Mouse (Mus musculus) limb, embryonic 13.5 days (tissue): Measurements from ENCODE around the gene Gmip. TPM values are rescaled to one million over a fixed set of nuclear protein-coding genes. Genes with fewer than 3 reads are reported as not detected.

Source experiments
- ATAC-seq: fragments of 200-750 bp; cut with Nextera tagmentation; 2 replicates; pipeline ENCODE4 v1.8.0; 2017; ENCODE audit warnings: low read depth, moderate number of reproducible peaks, moderate TSS enrichment; ENCODE audit not compliant: low FRiP score
- H3K27ac ChIP-seq: fragments of 300-500 bp; sonication (generic); 2 replicates; pipeline ENCODE4 v1.5.1; 2015; ENCODE audit warnings: inconsistent platforms, mild to moderate bottlenecking, moderate library complexity
- H3K27me3 ChIP-seq: fragments of 300-500 bp; sonication (generic); 2 replicates; pipeline ENCODE4 v1.6.1; 2015; ENCODE audit warnings: mild to moderate bottlenecking, inconsistent platforms
- H3K36me3 ChIP-seq: fragments of 300-500 bp; sonication (generic); 2 replicates; pipeline ENCODE4 v1.6.1; 2015; ENCODE audit warnings: inconsistent platforms, mild to moderate bottlenecking, moderate library complexity
- H3K4me1 ChIP-seq: fragments of 300-500 bp; sonication (generic); 2 replicates; pipeline ENCODE4 v1.6.1; 2015; ENCODE audit warnings: inconsistent platforms
- H3K4me2 ChIP-seq: fragments of 300-500 bp; sonication (generic); replicated peaks from 2 replicates; pipeline ENCODE4 v1.6.1; 2015; ENCODE audit warnings: inconsistent platforms, mild to moderate bottlenecking, moderate library complexity
- H3K4me3 ChIP-seq: fragments of 300-500 bp; sonication (generic); 2 replicates; pipeline ENCODE4 v1.5.1; 2015; ENCODE audit warnings: moderate library complexity, mild to moderate bottlenecking, inconsistent platforms
- H3K9ac ChIP-seq: fragments of 300-500 bp; sonication (generic); 2 replicates; pipeline ENCODE4 v1.6.1; 2015; ENCODE audit warnings: mild to moderate bottlenecking, inconsistent platforms
- H3K9me3 ChIP-seq: fragments of 300-500 bp; sonication (generic); 2 replicates; pipeline ENCODE4 v1.6.1; 2016; ENCODE audit warnings: inconsistent platforms
- WGBS: fragments of 180-500 bp; shearing (Covaris S2); methylation state at CpG from one replicate; pipeline ENCODE4 v1.1.7; 2015; 5-methylcytosine and 5-hydroxymethylcytosine counted together
- polyA plus RNA-seq: library from polyadenylated mRNA; unstranded; fragments of >200 nt; fragmentation: Nextera tagmentation; extraction: Ambion mirVana; gene quantifications from 2 replicates; pipeline ENCODE4 v1.2.1, GENCODE M21; 2015

Gmip gene
- polyA plus RNA-seq, 1 experiment from 2014 or later = 7.3 TPM

GRCm38 (mm10) chr8:69805491-69805890 is 3.0 kb upstream of the Gmip start:
- peaks cover 77% of the 10 kb centered on the region for H3K36me3 ChIP-seq
- no peak overlapping the region for H3K9ac ChIP-seq
- WGBS = 93% methylated on average over 9 of the region's 9 CpGs
- no peak overlapping the region for H3K4me2 ChIP-seq
- no peaks in the 10 kb centered on the region for H3K27me3 ChIP-seq
- H3K27ac ChIP-seq = no peak overlapping the region
- H3K4me3 ChIP-seq = no peak overlapping the region
- peaks cover 8% of the 10 kb centered on the region for H3K4me1 ChIP-seq
- ATAC-seq = no peak
- no peaks in the 10 kb centered on the region for H3K9me3 ChIP-seq

- no peak overlapping the region for H3K9ac ChIP-seq
Observed at GRCm38 (mm10) chr8:69807236-69807635, 1.2 kb upstream of the Gmip start.

GRCm38 (mm10) chr8:69808864-69809403 is 455 bp downstream of the Gmip start:
- Histone ChIP-seq H3K36me3 (peaks cover 69% of the 10 kb centered on the region), H3K9me3 (no peaks in the 10 kb centered on the region), H3K4me3 (peak overlapping the region; percentile 56), H3K4me1 (peaks cover 8% of the 10 kb centered on the region), H3K27me3 (no peaks in the 10 kb centered on the region), H3K4me2 (peak overlapping the region; percentile 93), H3K27ac (no peak overlapping the region), H3K9ac (peak overlapping the region; percentile 67)
- 1% methylated on average over 23 of the region's 23 CpGs for WGBS
- peak; percentile 38 for ATAC-seq

More at GRCm38 (mm10) chr8:69807236-69807635, 1.2 kb upstream of the Gmip start:
- no peak for ATAC-seq
- Histone ChIP-seq H3K4me1 (peaks cover 8% of the 10 kb centered on the region), H3K4me2 (no peak overlapping the region), H3K9me3 (no peaks in the 10 kb centered on the region), H3K4me3 (no peak overlapping the region), H3K27me3 (no peaks in the 10 kb centered on the region), H3K27ac (no peak overlapping the region), H3K36me3 (peaks cover 73% of the 10 kb centered on the region)
- 91% methylated on average over 5 of the region's 5 CpGs for WGBS

- Histone ChIP-seq H3K4me3 (no peak overlapping the region), H3K27me3 (no peaks in the 10 kb centered on the region), H3K36me3 (peaks cover 70% of the 10 kb centered on the region), H3K4me2 (peak overlapping the region; percentile 93), H3K9ac (no peak overlapping the region), H3K27ac (no peak overlapping the region), H3K9me3 (no peaks in the 10 kb centered on the region), H3K4me1 (peaks cover 8% of the 10 kb centered on the region)
- ATAC-seq = no peak
- 53% methylated on average over 3 of the region's 3 CpGs for WGBS
Observed at GRCm38 (mm10) chr8:69809820-69810219, 1.3 kb downstream of the Gmip start.

- Histone ChIP-seq H3K36me3 (peaks cover 66% of the 10 kb centered on the region), H3K27me3 (no peaks in the 10 kb centered on the region), H3K9me3 (no peaks in the 10 kb centered on the region), H3K27ac (no peak overlapping the region), H3K4me2 (no peak overlapping the region), H3K4me1 (no peaks in the 10 kb centered on the region), H3K9ac (no peak overlapping the region), H3K4me3 (no peak overlapping the region)
- no peak for ATAC-seq
- 100% methylated on average over 1 of the region's 2 CpGs for WGBS
Observed at GRCm38 (mm10) chr8:69814881-69815280, 6.4 kb downstream of the Gmip start.

- 92% methylated on average over 4 of the region's 4 CpGs for WGBS
- H3K4me1 ChIP-seq = no peaks in the 10 kb centered on the region
- ATAC-seq = no peak
- H3K36me3 ChIP-seq = peaks cover 66% of the 10 kb centered on the region
- no peaks in the 10 kb centered on the region for H3K9me3 ChIP-seq
- no peak overlapping the region for H3K4me2 ChIP-seq
- no peak overlapping the region for H3K4me3 ChIP-seq
- H3K9ac ChIP-seq = no peak overlapping the region
- H3K27me3 ChIP-seq = no peaks in the 10 kb centered on the region
- no peak overlapping the region for H3K27ac ChIP-seq
Observed at GRCm38 (mm10) chr8:69815396-69815795, 6.9 kb downstream of the Gmip start.

GRCm38 (mm10) chr8:69820466-69820865 is 12.0 kb downstream of the Gmip start:
- Histone ChIP-seq H3K27ac (no peak overlapping the region), H3K4me3 (no peak overlapping the region), H3K4me2 (no peak overlapping the region), H3K9ac (no peak overlapping the region), H3K9me3 (no peaks in the 10 kb centered on the region), H3K4me1 (peaks cover 35% of the 10 kb centered on the region), H3K27me3 (no peaks in the 10 kb centered on the region), H3K36me3 (peaks cover 38% of the 10 kb centered on the region)
- WGBS = 84% methylated on average over 9 of the region's 9 CpGs
- ATAC-seq = no peak

- H3K36me3 ChIP-seq = peaks cover 37% of the 10 kb centered on the region
- H3K27ac ChIP-seq = peak overlapping the region; percentile 28; the same call in 1 of the 2 replicates
- peak overlapping the region; percentile 87 for H3K4me2 ChIP-seq
- H3K9ac ChIP-seq = peak overlapping the region; percentile 81
- 0% methylated on average over 9 of the region's 22 CpGs for WGBS
- H3K4me1 ChIP-seq = peaks cover 38% of the 10 kb centered on the region
- peak overlapping the region; percentile 71 for H3K4me3 ChIP-seq
- ATAC-seq = peak; percentile 25
- no peaks in the 10 kb centered on the region for H3K27me3 ChIP-seq
- no peaks in the 10 kb centered on the region for H3K9me3 ChIP-seq
Observed at GRCm38 (mm10) chr8:69821971-69822385, 13.5 kb downstream of the Gmip start.

GRCm38 (mm10) chr8:69822386-69823191 is 14.1 kb downstream of the Gmip start, which contains the start of gene Lpar2:
Gene Lpar2 (plus strand): TSS chr8:69822429.
- H3K27me3 ChIP-seq = no peaks in the 10 kb centered on the region
- H3K9ac ChIP-seq = peak within 1 kb of the TSS; percentile 81
- peak within 1 kb of the TSS; percentile 69 for H3K27ac ChIP-seq
- ATAC-seq = peak; percentile 85
- peak within 1 kb of the TSS; percentile 71 for H3K4me3 ChIP-seq
- H3K9me3 ChIP-seq = no peaks in the 10 kb centered on the region
- WGBS = under 1% methylated on average over 32 of the region's 35 CpGs
- H3K4me1 ChIP-seq = peaks cover 38% of the 10 kb centered on the region
- H3K36me3 ChIP-seq = peaks cover 37% of the 10 kb centered on the region
- peak within 1 kb of the TSS; percentile 87 for H3K4me2 ChIP-seq

- H3K4me1 ChIP-seq = peaks cover 32% of the 10 kb centered on the region
- no peaks in the 10 kb centered on the region for H3K27me3 ChIP-seq
- WGBS = 93% methylated on average over 12 of the region's 12 CpGs
- no peak overlapping the region for H3K4me2 ChIP-seq
- H3K4me3 ChIP-seq = no peak overlapping the region
- ATAC-seq = no peak
- no peak overlapping the region; the same call in 1 of the 2 replicates for H3K9ac ChIP-seq
- no peak overlapping the region for H3K27ac ChIP-seq
- H3K9me3 ChIP-seq = no peaks in the 10 kb centered on the region
- H3K36me3 ChIP-seq = peaks cover 56% of the 10 kb centered on the region
Observed at GRCm38 (mm10) chr8:69826371-69826770, 17.9 kb downstream of the Gmip start.

- peak within 1 kb of the TSS; percentile 40; the same call in 1 of the 2 replicates for H3K27ac ChIP-seq
- peak within 1 kb of the TSS; percentile 94 for H3K4me2 ChIP-seq
- H3K27me3 ChIP-seq = no peaks in the 10 kb centered on the region
- peak within 1 kb of the TSS; percentile 63 for H3K4me3 ChIP-seq
- peak within 1 kb of the TSS; percentile 72 for H3K9ac ChIP-seq
- peaks cover 27% of the 10 kb centered on the region for H3K36me3 ChIP-seq
- ATAC-seq = peak; percentile 98
- H3K4me1 ChIP-seq = peaks cover 9% of the 10 kb centered on the region; the same call in 1 of the 2 replicates
- under 1% methylated on average over 38 of the region's 38 CpGs for WGBS
- H3K9me3 ChIP-seq = no peaks in the 10 kb centered on the region
Observed at GRCm38 (mm10) chr8:69832298-69832853, 23.9 kb downstream of the Gmip start, which contains the start of gene Pbx4. Gene Pbx4 (plus strand): TSS chr8:69832491.

- H3K4me1 ChIP-seq = peaks cover 5% of the 10 kb centered on the region; the same call in 1 of the 2 replicates
- H3K27ac ChIP-seq = no peak overlapping the region
- no peak overlapping the region for H3K9ac ChIP-seq
- 0 out of 2 replicates have a peak, but pooled peaks cover 3% of the 10 kb centered on the region for H3K36me3 ChIP-seq
- ATAC-seq = no peak
- no peak overlapping the region for H3K4me2 ChIP-seq
- H3K4me3 ChIP-seq = no peak overlapping the region
- 66% methylated on average over 8 of the region's 8 CpGs for WGBS
- H3K27me3 ChIP-seq = no peaks in the 10 kb centered on the region
- no peaks in the 10 kb centered on the region for H3K9me3 ChIP-seq
Observed at GRCm38 (mm10) chr8:69837057-69837682, 28.7 kb downstream of the Gmip start.
